Mouse (Mus musculus) gastrocnemius, adult 8-10 months (tissue): ENCODE measurements around the gene Hyal3. TPM values are rescaled to one million over a fixed set of nuclear protein-coding genes. Genes with fewer than 3 reads are reported as not detected.
A peak's percentile ranks its signal among the peaks of the same experiment; 100 is the strongest.
"Not testable (repeated sequence)": the region's sequence is repeated elsewhere in the genome, so short reads cannot be mapped to it uniquely, and the experiment has no call there.

ENCODE experiments used
- DNase-seq, 2 experiments: peaks; one replicate each; pipeline ENCODE4 v3.0.0; 2022; ENCODE audit warnings: low spot score in 2 of 2
- total RNA-seq, 4 experiments: library from RNA; stranded (reverse); gene quantifications; 2 replicates each; pipeline ENCODE4 v1.2.4; 2022

Gene Hyal3
- total RNA-seq, 4 experiments from 2014 or later, result 0.24 to 0.56 TPM; not detected in 2

DNA sequence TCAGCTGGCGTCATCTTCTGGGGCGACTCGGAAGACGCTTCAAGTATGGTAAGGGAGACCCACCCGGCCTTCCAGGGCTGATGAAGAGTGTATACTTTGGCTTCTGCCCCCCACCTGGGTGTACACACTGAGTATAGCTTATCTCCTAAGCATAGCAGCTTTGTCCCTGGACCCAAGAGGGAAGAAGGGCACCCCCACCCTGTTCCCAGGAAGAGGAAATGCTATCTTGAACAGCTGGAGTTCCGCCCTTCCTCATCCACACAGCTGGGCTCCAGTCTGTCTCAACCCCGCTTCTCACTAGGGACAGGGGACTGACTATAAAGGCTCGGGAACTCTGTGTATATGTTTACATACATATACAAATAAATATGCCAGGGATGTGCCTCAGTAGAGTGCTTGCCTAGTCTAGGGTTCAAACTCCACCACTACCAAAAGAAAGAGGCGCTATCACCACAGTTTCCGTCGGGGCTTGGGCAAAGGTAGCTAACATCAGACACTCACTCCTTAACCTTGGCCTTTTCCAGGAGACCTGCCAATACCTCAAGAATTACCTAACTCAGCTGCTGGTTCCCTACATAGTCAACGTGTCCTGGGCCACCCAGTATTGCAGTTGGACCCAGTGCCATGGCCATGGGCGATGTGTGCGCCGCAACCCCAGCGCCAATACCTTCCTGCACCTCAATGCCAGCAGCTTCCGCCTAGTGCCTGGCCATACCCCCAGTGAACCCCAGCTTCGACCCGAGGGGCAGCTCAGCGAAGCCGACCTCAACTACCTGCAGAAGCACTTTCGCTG lies 8.9 kb upstream of the Hyal3 start:
- no peak for DNase-seq

GRCm38 (mm10) chr9:107572327-107572662 lies 8.3 kb upstream of the Hyal3 start:
- no peak for DNase-seq

GRCm38 (mm10) chr9:107573774-107574173 lies 6.8 kb upstream of the Hyal3 start:
- not testable (repeated sequence) for DNase-seq

DNA sequence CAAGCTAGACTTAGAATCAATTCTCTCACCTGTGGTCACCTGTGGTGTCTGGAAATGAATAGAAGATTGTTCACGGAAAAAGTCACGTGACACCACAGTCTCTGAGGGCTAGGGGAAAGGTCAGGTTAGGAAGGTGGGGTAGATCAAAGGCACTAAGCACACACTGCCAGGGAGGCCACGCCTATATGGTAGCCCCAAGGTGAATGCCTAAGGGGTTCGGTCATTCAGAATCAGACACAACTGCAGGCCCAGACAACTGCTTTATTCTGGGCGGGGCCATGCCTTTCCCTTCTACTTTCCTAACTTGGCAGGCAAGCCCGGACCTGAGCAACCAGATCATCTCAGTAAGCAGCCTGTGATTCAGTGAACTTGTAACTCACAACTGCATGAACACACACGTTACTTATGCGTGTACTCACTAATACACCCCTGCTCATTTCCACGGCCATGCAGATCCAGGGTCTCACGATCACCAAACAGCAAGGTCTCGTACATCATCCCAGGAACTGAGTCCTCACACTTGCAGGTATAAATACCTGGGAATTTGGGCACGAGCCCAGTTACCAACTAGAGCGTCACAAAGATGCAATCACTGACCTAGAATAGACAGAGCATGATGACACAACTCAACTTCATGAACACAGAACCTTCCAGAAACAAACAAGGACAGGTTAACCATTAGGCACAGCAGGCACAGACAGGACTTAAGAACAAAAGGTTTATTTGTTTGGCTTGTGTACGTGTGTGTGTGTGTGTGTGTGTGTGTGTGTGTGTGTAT lies 4.8 kb upstream of the Hyal3 start:
- DNase-seq, result no peak

DNA sequence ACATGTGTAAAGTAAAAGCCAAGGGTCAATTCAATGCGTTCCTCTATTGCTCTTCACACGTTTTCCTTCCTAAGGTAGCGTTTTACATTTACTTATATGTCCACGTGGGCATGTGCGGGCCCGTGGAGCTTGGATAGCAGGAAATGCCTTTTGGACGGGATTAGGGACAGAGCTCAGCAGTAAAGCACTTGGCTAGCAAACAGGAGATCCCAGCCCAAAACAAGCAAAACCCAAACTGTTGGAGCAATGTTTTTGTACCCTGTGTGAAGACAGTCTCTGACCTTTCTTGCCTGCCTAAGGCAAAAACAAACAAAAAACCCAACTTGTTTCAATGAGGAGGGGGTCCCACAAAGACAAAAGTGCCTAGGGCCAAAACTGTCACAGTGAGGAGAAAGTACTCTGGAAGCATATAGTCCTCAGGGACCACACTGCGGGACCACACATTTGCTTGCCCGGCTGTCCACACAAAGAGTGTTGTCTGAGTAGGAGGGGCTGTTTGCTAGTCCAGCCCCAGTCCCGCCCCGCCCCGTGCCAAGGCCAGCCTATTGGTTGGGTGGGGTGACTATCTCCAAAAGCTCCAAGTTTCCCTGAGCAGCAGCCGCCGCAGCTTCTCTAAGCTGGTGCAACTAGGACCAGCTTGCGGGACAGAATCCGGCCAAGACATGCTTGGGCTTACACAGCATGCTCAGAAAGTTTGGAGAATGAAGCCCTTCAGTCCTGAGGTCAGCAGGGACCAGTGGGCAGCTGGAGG lies 4.1 kb upstream of the Hyal3 start, which contains the start of gene Hyal1:
Gene Hyal1 (plus strand): TSS at position 571 of the 751 bp plus-strand sequence.
- DNase-seq, result peak; percentile 76 to 78

DNA sequence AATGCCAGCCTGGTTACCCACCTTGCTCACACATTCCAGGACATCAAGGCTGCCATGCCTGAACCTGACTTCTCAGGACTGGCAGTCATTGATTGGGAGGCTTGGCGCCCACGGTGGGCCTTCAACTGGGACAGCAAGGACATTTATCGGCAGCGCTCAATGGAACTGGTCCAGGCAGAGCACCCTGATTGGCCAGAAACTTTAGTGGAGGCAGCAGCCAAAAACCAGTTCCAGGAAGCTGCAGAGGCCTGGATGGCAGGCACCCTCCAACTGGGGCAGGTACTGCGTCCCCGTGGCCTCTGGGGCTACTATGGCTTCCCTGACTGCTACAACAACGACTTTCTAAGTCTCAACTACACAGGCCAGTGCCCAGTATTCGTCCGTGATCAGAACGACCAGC lies 2.7 kb upstream of the Hyal3 start:
- DNase-seq, result no peak

- DNase-seq, result no peak
These were observed 2.0 kb upstream of the Hyal3 start, which contains the start of gene Naa80 for GRCm38 (mm10) chr9:107578587-107578986. TSS of gene Naa80 (plus strand) at chr9:107578887.

GRCm38 (mm10) chr9:107579023-107579900 lies 1.4 kb upstream of the Hyal3 start:
- DNase-seq, result no peak

DNA sequence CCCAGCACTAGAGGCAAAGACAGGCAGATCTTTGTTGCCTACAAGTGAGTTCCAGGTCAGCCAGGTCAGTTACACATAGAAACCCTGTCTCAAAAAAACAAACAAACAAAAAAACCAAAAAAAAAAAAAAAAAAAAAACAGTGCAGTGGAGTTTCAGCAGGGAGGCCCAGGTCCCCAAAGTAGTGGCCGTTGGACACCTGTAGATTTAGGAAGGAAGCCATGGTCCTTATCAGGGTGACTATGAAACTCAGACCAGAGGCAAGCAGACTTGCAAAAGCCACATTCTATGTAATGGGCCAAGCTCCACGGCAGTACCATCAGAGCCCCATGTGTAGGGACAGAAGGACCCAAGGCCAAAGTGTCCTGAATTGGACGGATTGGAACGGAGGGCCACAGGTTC lies 966 bp downstream of the Hyal3 start:
- no peak for DNase-seq

DNA sequence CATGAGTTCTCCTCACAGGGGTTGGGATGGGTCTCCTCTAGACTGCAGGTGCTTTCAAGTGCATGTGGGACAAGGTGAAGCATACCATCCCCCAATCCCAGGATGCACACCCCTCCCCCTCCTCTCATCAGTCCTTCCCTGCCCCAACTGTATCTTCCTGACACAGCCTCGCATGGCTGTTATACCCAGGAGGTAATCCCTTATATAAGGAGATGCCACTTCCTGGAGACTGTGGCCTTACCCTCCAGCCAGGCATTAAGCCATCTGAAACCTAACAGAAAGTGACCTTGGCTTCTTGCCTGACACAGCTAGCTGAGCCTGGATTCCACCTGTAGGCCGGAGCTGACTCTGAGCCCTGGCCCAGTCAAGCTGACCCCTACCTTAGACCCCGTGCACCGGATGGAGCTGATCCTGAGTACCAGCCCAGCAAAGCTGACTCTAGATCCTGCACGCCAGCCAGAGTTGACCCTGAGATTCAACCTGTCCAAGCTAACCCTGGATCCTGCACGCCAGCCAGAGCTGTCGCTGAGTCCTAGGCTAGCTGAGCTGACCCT lies 2.0 kb downstream of the Hyal3 start:
- DNase-seq, result no peak

DNA sequence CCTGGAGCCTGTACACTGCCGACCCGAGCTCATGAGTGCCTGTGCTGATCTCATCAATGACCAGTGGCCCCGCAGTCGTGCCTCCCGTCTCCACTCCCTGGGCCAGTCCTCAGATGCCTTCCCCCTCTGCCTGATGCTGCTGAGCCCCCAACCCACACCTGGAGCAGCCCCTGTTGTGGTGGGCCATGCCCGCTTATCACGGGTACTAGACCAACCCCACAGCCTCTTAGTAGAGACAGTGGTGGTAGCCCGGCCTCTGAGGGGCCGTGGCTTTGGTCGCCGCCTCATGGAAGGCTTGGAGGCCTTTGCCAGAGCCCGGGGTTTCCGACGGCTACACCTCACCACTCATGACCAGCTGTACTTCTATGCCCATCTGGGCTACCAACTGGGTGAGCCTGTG lies 2.6 kb downstream of the Hyal3 start:
- no peak for DNase-seq

- DNase-seq, result no peak
These were observed 5.9 kb downstream of the Hyal3 start for GRCm38 (mm10) chr9:107586504-107586903.

DNA sequence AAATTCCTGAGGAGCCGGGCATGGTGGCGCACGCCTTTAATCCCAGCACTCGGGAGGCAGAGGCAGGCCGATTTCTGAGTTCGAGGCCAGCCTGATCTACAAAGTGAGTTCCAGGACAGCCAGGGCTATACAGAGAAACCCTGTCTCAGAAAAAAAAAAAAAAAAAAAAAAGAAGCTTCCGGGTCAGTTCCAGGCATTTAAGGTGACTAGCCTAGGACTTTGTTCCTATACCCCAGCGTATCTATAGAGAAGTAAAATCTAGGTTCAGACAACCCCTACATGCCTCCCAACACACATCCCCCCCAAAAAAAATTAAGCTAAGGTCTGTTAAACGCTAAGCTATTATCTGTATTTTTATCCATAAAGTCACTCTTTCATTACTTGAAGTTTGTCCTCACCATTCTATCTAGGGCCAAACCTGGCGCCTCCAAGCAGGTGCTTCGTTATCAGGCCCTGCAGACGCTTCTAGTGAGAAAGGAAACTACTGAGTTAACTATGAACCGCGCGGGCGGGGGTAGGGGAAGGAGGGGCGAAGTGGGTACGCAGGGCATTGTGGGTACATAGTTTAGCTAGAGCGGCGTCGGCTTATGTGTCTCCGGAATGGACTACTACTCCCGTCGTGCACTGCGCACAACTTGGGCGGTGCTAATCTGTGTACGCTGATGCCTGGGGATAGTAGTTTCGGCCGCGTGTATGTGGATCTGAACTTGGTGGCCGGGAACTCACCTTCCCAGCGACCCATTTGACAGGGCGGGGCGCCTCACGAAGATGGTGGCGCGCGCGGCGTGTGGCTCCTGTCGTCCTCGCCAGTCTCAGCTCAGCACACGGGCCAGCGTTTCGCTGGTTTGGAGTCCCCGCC lies 6.6 kb downstream of the Hyal3 start, which contains the start of gene Ifrd2:
Gene Ifrd2 (plus strand): TSS at position 669 of the 859 bp plus-strand sequence.
- DNase-seq, result peak; percentile 96 to 97

- DNase-seq, result peak in 1 of 2 experiments; percentile 55
These were observed 7.4 kb downstream of the Hyal3 start for GRCm38 (mm10) chr9:107587833-107588639.

- DNase-seq, result peak; percentile 57 to 79
These were observed 9.6 kb downstream of the Hyal3 start for GRCm38 (mm10) chr9:107590058-107590772.

GRCm38 (mm10) chr9:107590773-107591060 lies 10.1 kb downstream of the Hyal3 start:
- DNase-seq, result no peak

- DNase-seq, result peak; percentile 60 to 77
These were observed 12.7 kb downstream of the Hyal3 start for GRCm38 (mm10) chr9:107593101-107593976.
